Mouse (Mus musculus) stomach, embryonic 15.5 days (tissue): ENCODE measurements around the gene Knstrn. TPM values are rescaled to one million over a fixed set of nuclear protein-coding genes. Genes with fewer than 3 reads are reported as not detected.
A peak's percentile ranks its signal among the peaks of the same experiment; 100 is the strongest.

Source experiments
- ATAC-seq: fragments of 200-750 bp; cut with Nextera tagmentation; 2 replicates; pipeline ENCODE4 v1.8.0; 2017; ENCODE audit warnings: low read depth, moderate number of reproducible peaks, moderate TSS enrichment; ENCODE audit not compliant: insufficient read depth, low FRiP score
- H3K27ac ChIP-seq: fragments of 300-500 bp; sonication (generic); 2 replicates; pipeline ENCODE4 v1.5.1; 2015; ENCODE audit warnings: mild to moderate bottlenecking, inconsistent platforms
- H3K27me3 ChIP-seq: fragments of 300-500 bp; sonication (generic); replicated peaks from 2 replicates; pipeline ENCODE4 v1.6.1; 2015; ENCODE audit warnings: inconsistent platforms
- H3K36me3 ChIP-seq: fragments of 300-500 bp; sonication (generic); 2 replicates; pipeline ENCODE4 v1.6.1; 2015; ENCODE audit warnings: inconsistent platforms
- H3K4me1 ChIP-seq: fragments of 300-500 bp; sonication (generic); 2 replicates; pipeline ENCODE4 v1.6.1; 2015; ENCODE audit warnings: inconsistent platforms
- H3K4me2 ChIP-seq: fragments of 300-500 bp; sonication (generic); 2 replicates; pipeline ENCODE4 v1.6.1; 2015; ENCODE audit warnings: mild to moderate bottlenecking, inconsistent platforms
- H3K4me3 ChIP-seq: fragments of 300-500 bp; sonication (generic); replicated peaks from 2 replicates; pipeline ENCODE4 v1.5.1; 2015; ENCODE audit warnings: inconsistent platforms
- H3K9ac ChIP-seq: fragments of 300-500 bp; sonication (generic); 2 replicates; pipeline ENCODE4 v1.6.1; 2015; ENCODE audit warnings: inconsistent platforms
- H3K9me3 ChIP-seq: fragments of 300-500 bp; sonication (generic); 2 replicates; pipeline ENCODE4 v1.6.1; 2016; ENCODE audit warnings: inconsistent platforms
- WGBS: fragments of 180-500 bp; shearing (Covaris S2); methylation state at CpG from one replicate; pipeline ENCODE4 v1.1.7; 2015; 5-methylcytosine and 5-hydroxymethylcytosine counted together
- polyA plus RNA-seq: library from polyadenylated mRNA; unstranded; fragments of >200 nt; fragmentation: Nextera tagmentation; extraction: Ambion mirVana; gene quantifications from 2 replicates; pipeline ENCODE4 v1.2.1, GENCODE M21; 2015

Knstrn gene
- polyA plus RNA-seq, 1 experiment from 2014 or later = 88.1 TPM

DNA sequence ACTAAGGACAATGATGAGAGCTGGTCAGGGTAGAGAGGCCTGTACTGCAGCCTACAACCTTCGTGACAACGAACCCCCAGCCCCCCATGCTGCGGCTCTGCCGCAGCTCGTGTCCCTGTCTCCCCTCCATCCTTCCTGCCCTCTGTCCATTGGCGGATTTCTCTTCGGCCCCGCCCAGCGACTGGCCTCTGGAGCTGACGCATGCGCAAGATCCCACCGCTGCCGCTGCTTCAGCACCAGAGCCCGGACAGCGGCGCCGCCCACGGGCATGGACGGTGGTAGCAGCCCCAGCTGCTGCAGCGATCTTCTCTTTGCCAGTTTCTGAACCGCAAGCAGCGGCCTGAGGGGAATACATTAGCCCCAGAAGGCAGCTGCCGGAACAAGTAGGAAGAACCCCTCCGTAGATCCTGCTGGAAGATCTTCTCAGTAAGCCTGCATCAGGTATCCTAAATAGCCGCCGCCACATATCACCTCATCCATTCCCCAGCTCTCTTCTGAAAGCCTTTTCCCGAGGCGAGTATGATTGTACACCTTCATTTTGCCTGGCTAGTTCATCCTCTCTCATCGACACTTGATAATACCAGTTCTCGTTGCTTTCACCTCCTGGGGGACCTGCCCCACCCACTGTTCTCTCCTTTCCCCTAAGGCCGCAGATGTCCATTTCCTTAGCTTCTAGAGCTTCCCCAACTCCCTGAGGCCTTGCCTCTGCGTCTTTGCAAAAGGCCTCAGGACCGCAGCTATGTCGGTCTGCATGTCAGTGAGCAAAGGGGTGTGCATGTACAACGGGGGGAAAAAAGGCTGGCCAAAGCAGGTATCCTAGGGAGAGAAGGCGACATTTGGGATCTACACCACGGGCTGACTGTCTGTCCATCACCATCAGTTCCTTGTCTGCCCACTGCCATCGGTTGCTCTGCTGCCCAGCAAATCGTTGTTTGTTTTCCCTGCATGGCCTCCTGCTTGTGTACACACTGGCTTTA lies 34.0 kb upstream of the Knstrn start, which contains the start of gene Disp2:
Disp2 (plus strand) TSS at position 216 of the 977 bp plus-strand sequence.
- no peaks in the 10 kb centered on the region for H3K9me3 ChIP-seq
- H3K4me3 ChIP-seq = peak within 1 kb of the TSS; percentile 35
- no peaks in the 10 kb centered on the region for H3K36me3 ChIP-seq
- no peaks in the 10 kb centered on the region for H3K27me3 ChIP-seq
- no peak within 1 kb of the TSS for H3K9ac ChIP-seq
- peaks cover 24% of the 10 kb centered on the region for H3K4me1 ChIP-seq
- 10% methylated on average over 39 of the region's 39 CpGs for WGBS
- no peak within 1 kb of the TSS for H3K27ac ChIP-seq
- ATAC-seq = peak; percentile 83; the same call in 1 of the 2 replicates
- H3K4me2 ChIP-seq = peak within 1 kb of the TSS; percentile 72

DNA sequence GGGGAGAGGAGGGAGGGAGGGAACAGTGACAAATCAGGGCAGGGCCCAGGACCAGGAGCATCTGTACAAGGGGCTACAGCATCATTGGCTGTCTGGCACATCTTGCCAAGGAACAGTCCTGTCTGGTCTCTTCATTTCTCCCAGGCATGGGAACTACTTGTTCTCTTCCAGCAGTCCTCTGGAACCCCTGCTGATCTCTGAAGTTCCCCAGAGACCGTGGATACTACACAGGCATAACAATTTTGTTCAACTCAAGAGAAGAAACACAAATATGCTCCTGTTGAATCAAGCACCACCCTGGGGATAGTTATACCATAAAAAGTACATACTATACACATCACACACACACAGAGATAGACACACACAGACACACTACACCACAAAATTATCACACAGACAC lies 32.7 kb upstream of the Knstrn start:
- WGBS = 69% methylated on average over 1 of the region's 1 CpGs
- no peak for ATAC-seq
- H3K4me2 ChIP-seq = no peak overlapping the region

DNA sequence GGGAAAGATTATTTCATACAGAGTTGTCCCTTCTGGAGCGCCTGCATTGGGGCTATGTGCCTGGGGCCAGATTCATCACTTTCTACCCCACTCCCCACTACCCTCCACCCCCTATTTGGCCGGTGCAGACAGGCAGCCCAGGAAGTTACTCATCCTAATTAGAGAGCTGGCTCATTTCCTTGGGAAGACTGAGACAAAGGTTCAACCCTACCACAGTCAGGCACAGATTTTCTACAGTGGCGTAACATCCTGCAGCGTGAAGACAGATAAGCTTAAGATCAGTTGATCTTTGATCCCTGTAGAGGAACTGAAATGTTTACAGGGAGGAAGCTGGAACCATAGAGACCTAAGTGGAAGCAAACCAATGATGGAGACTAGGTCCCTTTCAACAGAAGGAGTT lies 31.5 kb upstream of the Knstrn start:
- ATAC-seq = no peak
- Histone ChIP-seq H3K27me3 (no peaks in the 10 kb centered on the region), H3K36me3 (no peaks in the 10 kb centered on the region), H3K9ac (no peak overlapping the region), H3K27ac (no peak overlapping the region), H3K4me1 (peaks cover 11% of the 10 kb centered on the region), H3K9me3 (no peaks in the 10 kb centered on the region), H3K4me2 (no peak overlapping the region), H3K4me3 (no peak overlapping the region)
- 61% methylated on average over 4 of the region's 4 CpGs for WGBS

More for the DNA sequence above, 32.7 kb upstream of the Knstrn start:
- H3K27ac ChIP-seq = no peak overlapping the region
- H3K27me3 ChIP-seq = no peaks in the 10 kb centered on the region
- no peaks in the 10 kb centered on the region for H3K36me3 ChIP-seq
- peaks cover 11% of the 10 kb centered on the region for H3K4me1 ChIP-seq
- no peak overlapping the region for H3K4me3 ChIP-seq
- no peak overlapping the region for H3K9ac ChIP-seq
- H3K9me3 ChIP-seq = no peaks in the 10 kb centered on the region

DNA sequence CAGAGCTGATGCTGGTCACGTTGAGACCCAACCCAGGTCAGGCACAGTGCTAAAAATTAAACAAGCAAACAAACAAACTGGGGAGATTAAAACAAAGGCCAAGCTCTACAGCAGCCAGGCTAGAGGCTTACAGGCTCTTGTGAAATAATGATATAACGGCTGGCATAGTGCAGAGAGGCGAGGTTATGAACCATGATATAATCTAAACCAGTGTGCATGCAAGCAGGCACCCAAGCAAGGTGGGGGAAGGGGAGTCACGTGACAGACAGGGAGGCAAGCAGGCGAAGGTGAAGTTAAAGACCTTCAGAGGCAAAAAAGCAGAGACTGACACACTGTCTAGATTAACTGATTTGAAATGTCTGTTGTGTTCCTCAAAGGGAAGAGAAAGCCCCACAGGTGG lies 30.7 kb upstream of the Knstrn start:
- Histone ChIP-seq H3K9me3 (no peaks in the 10 kb centered on the region), H3K4me3 (no peak overlapping the region)
- whole genome bisulfite sequencing = 46% methylated on average over 5 of the region's 5 CpGs

DNA sequence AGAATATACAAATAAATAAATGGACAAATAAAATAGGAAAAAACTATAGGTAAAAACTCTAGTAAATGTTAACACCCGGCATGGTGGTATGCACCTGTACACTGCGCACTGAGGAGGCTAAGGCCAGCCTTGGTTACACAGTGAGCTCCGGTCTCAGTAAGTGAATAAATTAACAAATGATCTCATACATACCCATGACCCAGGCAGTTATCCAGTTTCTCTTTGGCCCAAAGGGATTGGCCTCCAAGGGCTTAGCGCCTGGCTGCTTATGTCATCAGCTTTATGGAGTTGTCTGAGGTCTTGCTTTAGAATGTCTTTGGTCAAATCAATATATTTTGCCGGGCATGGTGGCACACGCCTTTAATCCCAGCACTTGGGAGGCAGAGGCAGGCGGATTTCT lies 30.1 kb upstream of the Knstrn start:
- peaks cover 11% of the 10 kb centered on the region for H3K4me1 ChIP-seq
- no peaks in the 10 kb centered on the region for H3K36me3 ChIP-seq
- no peak overlapping the region for H3K9ac ChIP-seq
- H3K27ac ChIP-seq = no peak overlapping the region
- H3K4me2 ChIP-seq = no peak overlapping the region
- no peak for ATAC-seq
- WGBS = 86% methylated on average over 7 of the region's 7 CpGs
- no peak overlapping the region for H3K4me3 ChIP-seq
- no peaks in the 10 kb centered on the region for H3K9me3 ChIP-seq
- no peaks in the 10 kb centered on the region for H3K27me3 ChIP-seq

More for the DNA sequence above, 30.7 kb upstream of the Knstrn start:
- Histone ChIP-seq H3K36me3 (no peaks in the 10 kb centered on the region), H3K9ac (no peak overlapping the region), H3K4me2 (no peak overlapping the region), H3K27ac (no peak overlapping the region), H3K27me3 (no peaks in the 10 kb centered on the region), H3K4me1 (peaks cover 11% of the 10 kb centered on the region)
- ATAC-seq = no peak

DNA sequence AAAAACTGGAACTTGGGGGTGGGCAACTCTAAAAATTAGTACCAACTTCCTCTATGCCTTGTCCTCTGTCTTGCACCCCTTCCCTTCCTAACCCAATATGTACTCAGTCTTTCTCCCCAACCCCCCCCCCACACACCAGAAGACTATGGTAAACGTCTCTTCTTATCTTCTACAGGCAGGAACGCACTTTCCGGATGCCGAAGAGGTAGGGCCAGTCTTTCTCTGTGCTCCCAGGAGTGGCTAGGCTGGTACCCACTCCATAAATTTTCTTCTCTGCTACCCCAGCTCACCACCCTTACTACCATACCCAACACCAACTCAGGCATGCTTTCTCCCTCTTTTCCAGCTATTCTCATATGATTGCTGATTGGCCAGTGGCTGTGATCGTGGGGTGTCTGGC lies 27.3 kb upstream of the Knstrn start:
- Histone ChIP-seq H3K27me3 (no peaks in the 10 kb centered on the region), H3K4me2 (no peak overlapping the region), H3K4me1 (peaks cover 6% of the 10 kb centered on the region; the same call in 1 of the 2 replicates), H3K9ac (no peak overlapping the region), H3K27ac (no peak overlapping the region), H3K9me3 (no peaks in the 10 kb centered on the region), H3K4me3 (no peak overlapping the region), H3K36me3 (no peaks in the 10 kb centered on the region)
- ATAC-seq = no peak
- 65% methylated on average over 5 of the region's 5 CpGs for WGBS

DNA sequence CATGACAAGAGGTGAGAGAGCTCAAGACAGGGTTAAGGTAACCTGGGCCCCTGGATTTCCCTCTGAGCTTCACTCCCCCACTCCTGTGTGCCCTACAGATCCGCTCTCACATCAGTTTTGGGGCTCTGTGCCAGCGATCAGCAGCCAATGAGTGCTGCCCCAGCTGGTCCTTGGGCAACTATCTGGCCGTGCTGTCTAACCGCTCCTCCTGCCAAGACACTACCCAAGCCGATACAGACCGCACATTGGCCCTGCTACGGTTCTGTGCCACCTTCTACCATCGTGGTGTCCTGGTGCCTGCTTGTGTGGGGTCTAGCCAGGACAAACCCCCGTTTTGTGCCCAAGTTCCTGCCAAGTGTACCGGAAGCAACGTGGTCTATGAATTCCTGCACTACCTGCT lies 24.3 kb upstream of the Knstrn start:
- Histone ChIP-seq H3K9me3 (no peaks in the 10 kb centered on the region), H3K27ac (no peak overlapping the region), H3K36me3 (no peaks in the 10 kb centered on the region), H3K9ac (no peak overlapping the region), H3K27me3 (no peaks in the 10 kb centered on the region), H3K4me3 (no peak overlapping the region), H3K4me2 (no peak overlapping the region), H3K4me1 (peaks cover 6% of the 10 kb centered on the region; the same call in 1 of the 2 replicates)
- WGBS = 91% methylated on average over 11 of the region's 11 CpGs
- ATAC-seq = no peak

DNA sequence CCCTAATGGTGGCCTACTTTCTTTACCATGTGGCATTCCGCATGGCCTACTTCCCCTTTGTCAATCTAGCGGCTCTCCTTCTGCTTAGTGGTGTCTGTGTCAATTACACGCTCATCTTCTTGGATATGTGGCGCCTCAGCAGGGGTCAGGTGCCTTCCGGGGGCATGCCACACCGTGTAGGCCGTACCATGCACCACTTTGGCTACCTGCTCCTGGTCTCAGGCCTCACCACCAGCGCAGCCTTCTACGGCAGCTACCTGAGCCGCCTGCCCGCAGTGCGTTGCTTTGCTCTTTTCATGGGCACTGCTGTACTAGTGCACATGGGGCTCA lies 23.6 kb upstream of the Knstrn start:
- WGBS = 57% methylated on average over 12 of the region's 12 CpGs
- Histone ChIP-seq H3K4me1 (peaks cover 6% of the 10 kb centered on the region; the same call in 1 of the 2 replicates), H3K27me3 (no peaks in the 10 kb centered on the region), H3K4me3 (no peak overlapping the region), H3K9me3 (no peaks in the 10 kb centered on the region), H3K4me2 (peak overlapping the region; percentile 47), H3K36me3 (no peaks in the 10 kb centered on the region), H3K9ac (no peak overlapping the region), H3K27ac (no peak overlapping the region)
- no peak for ATAC-seq

DNA sequence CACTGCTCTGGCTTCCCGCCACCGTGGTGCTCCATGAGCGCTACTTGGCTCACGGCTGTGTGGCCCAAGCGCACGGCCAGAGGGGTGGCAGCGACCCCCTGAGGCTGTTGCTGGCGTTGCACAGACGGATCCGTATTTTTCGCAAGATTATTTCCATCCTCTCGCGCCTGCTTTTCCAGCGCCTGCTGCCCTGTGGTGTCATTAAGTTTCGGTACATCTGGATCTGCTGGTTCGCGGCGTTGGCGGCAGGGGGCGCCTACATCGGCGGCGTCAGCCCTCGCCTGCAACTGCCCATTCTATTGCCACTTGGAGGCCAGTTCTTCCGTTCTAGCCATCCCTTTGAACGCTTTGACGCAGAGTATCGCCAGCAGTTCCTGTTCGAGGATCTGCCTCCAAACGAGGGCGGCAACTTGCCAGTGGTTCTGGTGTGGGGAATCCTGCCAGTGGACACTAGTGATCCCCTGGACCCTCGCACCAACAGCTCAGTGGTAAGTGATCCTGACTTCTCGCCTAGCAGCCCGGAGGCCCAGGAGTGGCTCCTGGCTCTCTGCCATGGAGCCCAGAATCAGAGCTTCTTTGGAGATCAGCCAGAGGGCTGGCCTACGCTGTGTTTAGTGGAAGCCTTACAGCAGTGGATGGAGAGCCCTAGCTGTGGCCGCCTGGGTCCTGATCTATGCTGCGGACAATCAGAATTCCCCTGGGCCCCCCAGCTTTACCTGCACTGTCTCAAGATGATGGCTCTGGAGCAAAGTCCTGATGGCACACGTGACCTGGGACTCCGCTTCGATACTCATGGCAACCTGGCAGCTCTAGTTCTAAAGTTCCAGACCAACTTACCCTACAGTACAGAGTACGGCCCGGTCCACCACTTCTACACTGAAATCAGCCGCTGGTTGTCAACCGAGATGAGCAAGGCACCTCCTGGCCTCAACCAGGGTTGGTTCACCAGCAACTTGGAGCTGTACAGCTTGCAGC lies 23.0 kb upstream of the Knstrn start:
- Histone ChIP-seq H3K27ac (no peak overlapping the region), H3K4me1 (peaks cover 6% of the 10 kb centered on the region; the same call in 1 of the 2 replicates), H3K27me3 (no peaks in the 10 kb centered on the region), H3K9ac (no peak overlapping the region), H3K36me3 (no peaks in the 10 kb centered on the region), H3K4me2 (peak overlapping the region; percentile 47), H3K9me3 (no peaks in the 10 kb centered on the region), H3K4me3 (peak overlapping the region; percentile 8; the same call in 1 of the 2 replicates)
- 21% methylated on average over 44 of the region's 44 CpGs for WGBS
- peak; percentile 53; the same call in 1 of the 2 replicates for ATAC-seq

DNA sequence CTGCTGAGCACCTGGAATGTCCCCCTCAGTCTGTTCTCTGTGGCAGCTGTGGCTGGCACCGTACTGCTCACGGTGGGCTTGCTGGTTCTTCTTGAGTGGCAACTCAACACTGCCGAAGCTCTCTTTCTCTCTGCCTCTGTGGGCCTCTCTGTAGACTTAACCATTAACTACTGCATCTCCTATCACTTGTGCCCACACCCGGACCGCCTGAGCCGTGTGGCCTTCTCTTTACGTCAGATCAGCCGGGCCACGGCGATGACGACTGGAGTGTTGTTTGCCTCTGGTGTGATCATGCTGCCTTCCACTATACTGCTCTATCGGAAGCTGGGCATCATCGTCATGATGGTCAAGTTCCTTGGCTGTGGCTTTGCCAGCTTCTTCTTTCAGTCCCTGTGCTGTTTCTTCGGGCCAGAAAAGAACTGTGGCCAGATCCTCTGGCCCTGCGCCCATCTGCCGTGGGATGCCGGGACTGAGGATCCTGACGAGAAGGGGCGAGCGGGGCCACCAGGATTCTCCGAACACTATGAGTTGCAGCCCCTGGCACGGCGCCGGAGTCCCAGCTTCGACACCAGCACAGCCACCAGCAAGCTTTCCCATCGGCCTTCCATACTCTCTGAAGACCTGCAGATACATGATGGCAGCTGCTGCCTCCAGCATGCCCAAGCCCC lies 22.1 kb upstream of the Knstrn start:
- Histone ChIP-seq H3K9me3 (no peaks in the 10 kb centered on the region), H3K4me2 (no peak overlapping the region)
- ATAC-seq = peak; percentile 31; the same call in 1 of the 2 replicates

DNA sequence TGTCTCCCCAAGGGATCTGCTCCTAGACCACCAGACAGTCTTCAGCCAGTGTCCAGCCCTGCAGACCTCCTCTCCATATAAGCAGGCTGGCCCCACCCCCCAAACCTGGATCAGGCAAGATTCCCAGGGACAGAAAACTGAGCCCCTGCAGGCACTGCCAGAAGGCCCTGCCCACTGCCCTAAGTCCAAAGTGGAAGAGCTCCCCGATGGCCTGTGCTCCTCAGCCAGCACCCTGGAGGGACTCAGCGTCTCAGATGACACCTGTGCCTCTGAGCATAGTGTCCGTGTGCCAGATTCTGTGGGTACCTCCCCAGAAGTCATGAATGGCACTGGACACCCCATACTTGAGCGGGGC lies 21.6 kb upstream of the Knstrn start:
- H3K36me3 ChIP-seq = no peaks in the 10 kb centered on the region
- H3K4me1 ChIP-seq = peaks cover 6% of the 10 kb centered on the region; the same call in 1 of the 2 replicates
- H3K4me3 ChIP-seq = no peak overlapping the region
- H3K9ac ChIP-seq = no peak overlapping the region
- no peak overlapping the region for H3K4me2 ChIP-seq
- no peak overlapping the region for H3K27ac ChIP-seq
- ATAC-seq = no peak
- no peaks in the 10 kb centered on the region for H3K9me3 ChIP-seq
- H3K27me3 ChIP-seq = no peaks in the 10 kb centered on the region; the same call in 1 of the 2 replicates
- WGBS = 85% methylated on average over 4 of the region's 4 CpGs

More for the DNA sequence above, 22.1 kb upstream of the Knstrn start:
- peaks cover 6% of the 10 kb centered on the region; the same call in 1 of the 2 replicates for H3K4me1 ChIP-seq
- no peaks in the 10 kb centered on the region for H3K36me3 ChIP-seq
- no peaks in the 10 kb centered on the region for H3K27me3 ChIP-seq
- 91% methylated on average over 26 of the region's 26 CpGs for WGBS
- H3K9ac ChIP-seq = no peak overlapping the region
- H3K4me3 ChIP-seq = no peak overlapping the region
- no peak overlapping the region for H3K27ac ChIP-seq
